Mouse (Mus musculus) heart, embryonic 11.5 days (tissue): Measurements from ENCODE around the gene Stk19. TPM values are rescaled to one million over a fixed set of nuclear protein-coding genes. Genes with fewer than 3 reads are reported as not detected.

Experiments
- ATAC-seq: fragments of 200-750 bp; cut with Nextera tagmentation; replicated peaks from 2 replicates; pipeline ENCODE4 v1.8.0; 2017; ENCODE audit warnings: moderate library complexity; ENCODE audit not compliant: insufficient number of reproducible peaks, low FRiP score, low TSS enrichment
- H3K27ac ChIP-seq: fragments of 300-500 bp; sonication (generic); 2 replicates; pipeline ENCODE4 v1.5.1; 2014; ENCODE audit warnings: mild to moderate bottlenecking, low read depth, low read length
- H3K27me3 ChIP-seq: fragments of 300-500 bp; sonication (generic); 2 replicates; pipeline ENCODE4 v1.6.1; 2014; ENCODE audit warnings: mild to moderate bottlenecking, low read length, mixed read lengths; ENCODE audit not compliant: control insufficient read depth, insufficient read depth
- H3K36me3 ChIP-seq: fragments of 300-500 bp; sonication (generic); 2 replicates; pipeline ENCODE4 v1.6.1; 2014; ENCODE audit warnings: mild to moderate bottlenecking, low read length, moderate library complexity, mixed read lengths; ENCODE audit not compliant: control insufficient read depth, insufficient read depth
- H3K4me1 ChIP-seq: fragments of 300-500 bp; sonication (generic); 2 replicates; pipeline ENCODE4 v1.6.1; 2014; ENCODE audit warnings: low read length; ENCODE audit not compliant: control insufficient read depth, insufficient read depth
- H3K4me2 ChIP-seq: fragments of 300-500 bp; sonication (generic); 2 replicates; pipeline ENCODE4 v1.6.1; 2014; ENCODE audit warnings: mild to moderate bottlenecking, moderate library complexity
- H3K4me3 ChIP-seq: fragments of 300-500 bp; sonication (generic); 2 replicates; pipeline ENCODE4 v1.5.1; 2014; ENCODE audit warnings: low read depth, low read length
- H3K9ac ChIP-seq: fragments of 300-500 bp; sonication (generic); 2 replicates; pipeline ENCODE4 v1.6.1; 2014; ENCODE audit warnings: mild to moderate bottlenecking, low read depth, low read length, moderate library complexity
- H3K9me3 ChIP-seq: fragments of 300-500 bp; sonication (generic); replicated peaks from 2 replicates; pipeline ENCODE4 v1.6.1; 2016; ENCODE audit warnings: low read length; ENCODE audit not compliant: control insufficient read depth
- WGBS: fragments of 180-500 bp; shearing (Covaris S2); extraction: QIAGEN DNeasy Blood & Tissue Kit; methylation state at CpG from one replicate; pipeline ENCODE4 v1.1.7; 2014; ENCODE audit not compliant: insufficient replicate concordance; 5-methylcytosine and 5-hydroxymethylcytosine counted together
- polyA plus RNA-seq: library from polyadenylated mRNA; unstranded; fragments of >200 nt; fragmentation: Nextera tagmentation; extraction: Ambion mirVana; gene quantifications from 2 replicates; pipeline ENCODE4 v1.2.1, GENCODE M21; 2014

The Stk19 gene
- polyA plus RNA-seq, result 15.7 and 17.8 TPM in 2 replicates

- no peaks in the 10 kb centered on the region for H3K27me3 ChIP-seq
- ATAC-seq, result peak; percentile 89
- under 1% methylated on average over 40 of the region's 40 CpGs for WGBS
These were observed at the start of gene Stk19, which contains the start of gene Dxo for GRCm38 (mm10) chr17:34836856-34837221. Stk19 (minus strand) TSS chr17:34836945. Dxo (plus strand) TSS chr17:34837019.

GRCm38 (mm10) chr17:34885615-34886014 is 48.9 kb upstream of the Stk19 start:
- WGBS, result 69% methylated on average over 3 of the region's 3 CpGs
- no peaks in the 10 kb centered on the region; the same call in 1 of the 2 replicates for H3K27me3 ChIP-seq
- no peak overlapping the region for H3K4me2 ChIP-seq
- no peak for ATAC-seq
- no peak overlapping the region for H3K27ac ChIP-seq
- H3K9me3 ChIP-seq, result no peaks in the 10 kb centered on the region
- no peaks in the 10 kb centered on the region for H3K36me3 ChIP-seq
- 0 out of 2 replicates have a peak, but pooled peaks cover 4% of the 10 kb centered on the region for H3K4me1 ChIP-seq
- no peak overlapping the region for H3K4me3 ChIP-seq
- no peak overlapping the region for H3K9ac ChIP-seq

More at GRCm38 (mm10) chr17:34836856-34837221, at the start of gene Stk19, which contains the start of gene Dxo:
- Histone ChIP-seq H3K9me3 (no peaks in the 10 kb centered on the region), H3K9ac (peak within 1 kb of the TSS; percentile 76), H3K36me3 (peaks cover 18% of the 10 kb centered on the region), H3K4me3 (peak within 1 kb of the TSS; percentile 72), H3K4me1 (peaks cover 16% of the 10 kb centered on the region), H3K4me2 (peak within 1 kb of the TSS; percentile 97), H3K27ac (peak within 1 kb of the TSS; percentile 3)

- 86% methylated on average over 6 of the region's 6 CpGs for WGBS
- ATAC-seq, result no peak
- Histone ChIP-seq H3K36me3 (no peaks in the 10 kb centered on the region), H3K9me3 (no peaks in the 10 kb centered on the region), H3K27me3 (no peaks in the 10 kb centered on the region; the same call in 1 of the 2 replicates), H3K9ac (no peak overlapping the region), H3K4me2 (no peak overlapping the region), H3K4me1 (0 out of 2 replicates have a peak, but pooled peaks cover 4% of the 10 kb centered on the region), H3K27ac (no peak overlapping the region), H3K4me3 (no peak overlapping the region)
These were observed 48.0 kb upstream of the Stk19 start for GRCm38 (mm10) chr17:34884704-34885103.

- Histone ChIP-seq H3K9me3 (no peaks in the 10 kb centered on the region), H3K27me3 (no peaks in the 10 kb centered on the region; the same call in 1 of the 2 replicates), H3K4me1 (peaks cover 8% of the 10 kb centered on the region; the same call in 1 of the 2 replicates), H3K9ac (no peak overlapping the region), H3K36me3 (no peaks in the 10 kb centered on the region), H3K27ac (no peak overlapping the region), H3K4me3 (no peak overlapping the region), H3K4me2 (no peak overlapping the region)
- WGBS, result 69% methylated on average over 3 of the region's 3 CpGs
- no peak for ATAC-seq
These were observed 46.6 kb upstream of the Stk19 start for GRCm38 (mm10) chr17:34883332-34883731.

- Histone ChIP-seq H3K9ac (peak within 1 kb of the TSS; percentile 8; the same call in 1 of the 2 replicates), H3K27me3 (no peaks in the 10 kb centered on the region; the same call in 1 of the 2 replicates), H3K9me3 (no peaks in the 10 kb centered on the region), H3K36me3 (no peaks in the 10 kb centered on the region), H3K4me2 (peak within 1 kb of the TSS; percentile 36), H3K4me3 (0 out of 2 replicates have a peak within 1 kb of the TSS, but pooled peaks have one; percentile 0), H3K4me1 (peaks cover 8% of the 10 kb centered on the region; the same call in 1 of the 2 replicates), H3K27ac (no peak within 1 kb of the TSS)
- WGBS, result 12% methylated on average over 15 of the region's 15 CpGs
- no peak for ATAC-seq
These were observed 45.1 kb upstream of the Stk19 start, which contains the start of gene Gm20547 for GRCm38 (mm10) chr17:34881683-34882310. Gm20547 (minus strand) TSS chr17:34882042.

- Histone ChIP-seq H3K9me3 (no peaks in the 10 kb centered on the region), H3K27ac (no peak overlapping the region), H3K9ac (no peak overlapping the region), H3K36me3 (no peaks in the 10 kb centered on the region), H3K4me2 (no peak overlapping the region), H3K4me1 (peaks cover 8% of the 10 kb centered on the region; the same call in 1 of the 2 replicates), H3K27me3 (no peaks in the 10 kb centered on the region; the same call in 1 of the 2 replicates), H3K4me3 (no peak overlapping the region)
- ATAC-seq, result no peak
These were observed 44.4 kb upstream of the Stk19 start for GRCm38 (mm10) chr17:34881166-34881565.

GRCm38 (mm10) chr17:34879336-34879879 is 42.7 kb upstream of the Stk19 start, which contains the start of gene Zbtb12:
Zbtb12 (plus strand) TSS chr17:34879483.
- no peak within 1 kb of the TSS for H3K4me2 ChIP-seq
- no peak within 1 kb of the TSS for H3K4me3 ChIP-seq
- no peaks in the 10 kb centered on the region for H3K36me3 ChIP-seq
- peaks cover 8% of the 10 kb centered on the region; the same call in 1 of the 2 replicates for H3K4me1 ChIP-seq
- ATAC-seq, result no peak
- 55% methylated on average over 11 of the region's 11 CpGs for WGBS
- H3K27me3 ChIP-seq, result no peaks in the 10 kb centered on the region; the same call in 1 of the 2 replicates
- no peak within 1 kb of the TSS for H3K27ac ChIP-seq
- no peaks in the 10 kb centered on the region for H3K9me3 ChIP-seq
- peak within 1 kb of the TSS; percentile 39; the same call in 1 of the 2 replicates for H3K9ac ChIP-seq

- H3K9ac ChIP-seq, result no peak overlapping the region
- H3K27ac ChIP-seq, result no peak overlapping the region
- no peak overlapping the region for H3K4me2 ChIP-seq
- no peaks in the 10 kb centered on the region for H3K27me3 ChIP-seq
- no peak for ATAC-seq
- no peaks in the 10 kb centered on the region for H3K9me3 ChIP-seq
- H3K4me3 ChIP-seq, result no peak overlapping the region
- H3K4me1 ChIP-seq, result peaks cover 2% of the 10 kb centered on the region; the same call in 1 of the 2 replicates
- no peaks in the 10 kb centered on the region for H3K36me3 ChIP-seq
- WGBS, result 88% methylated on average over 6 of the region's 6 CpGs
These were observed 37.6 kb upstream of the Stk19 start for GRCm38 (mm10) chr17:34874321-34874720.
